Mouse (Mus musculus) ES-E14 (cell line): ENCODE measurements around the gene Uap1.

ENCODE experiments used
- CHD2 ChIP-seq: IDR thresholded peaks from 2 replicates; pipeline ENCODE4 v1.6.1; 2014; ENCODE audit warnings: mild to moderate bottlenecking, low read depth, low read length, inconsistent platforms
- HCFC1 ChIP-seq: IDR thresholded peaks from 2 replicates; pipeline ENCODE4 v1.6.1; 2012; ENCODE audit warnings: low read length, inconsistent platforms, borderline replicate concordance; ENCODE audit not compliant: insufficient read depth
- MAFK ChIP-seq: IDR thresholded peaks from 2 replicates; pipeline ENCODE4 v1.6.1; 2014; ENCODE audit warnings: mild to moderate bottlenecking, low read depth, low read length, inconsistent platforms; ENCODE audit not compliant: insufficient read depth
- ZC3H11A ChIP-seq: IDR thresholded peaks from 2 replicates; pipeline ENCODE4 v1.6.1; 2012; ENCODE audit warnings: low read depth, mild to moderate bottlenecking, inconsistent platforms, low read length, borderline replicate concordance
- ZNF384 ChIP-seq: IDR thresholded peaks from 2 replicates; pipeline ENCODE4 v1.6.1; 2012; ENCODE audit warnings: low read depth, low read length, inconsistent platforms

- TF ChIP-seq ZNF384, result no peak
- TF ChIP-seq CHD2, result no peak
- no peak for TF ChIP-seq MAFK
- TF ChIP-seq ZC3H11A, result no peak
- no peak for TF ChIP-seq HCFC1
Measured at GRCm38 (mm10) chr1:170124644-170125043, 50.1 kb downstream of the Uap1 start.
